Mouse (Mus musculus) liver, embryonic 14.5 days (tissue): ENCODE data around the gene Ttll3. TPM values are rescaled to one million over a fixed set of nuclear protein-coding genes. Genes with fewer than 3 reads are reported as not detected.

Experiments
- ATAC-seq: fragments of 200-750 bp; cut with Nextera tagmentation; 2 replicates; pipeline ENCODE4 v1.8.0; 2017; ENCODE audit warnings: moderate number of reproducible peaks, mild to moderate bottlenecking, moderate library complexity; ENCODE audit not compliant: insufficient read depth
- DNase-seq, 3 experiments: peaks; one replicate each; pipeline ENCODE4 v3.0.0-alpha.2; 2012 to 2013; ENCODE audit warnings: low read depth in 3 of 3, low spot score in 3 of 3
- H3K27ac ChIP-seq: fragments of 300-500 bp; sonication (generic); 2 replicates; pipeline ENCODE4 v1.5.1; 2014; ENCODE audit warnings: moderate library complexity, mild to moderate bottlenecking, control low read depth, inconsistent platforms
- H3K27me3 ChIP-seq: fragments of 300-500 bp; sonication (generic); 2 replicates; pipeline ENCODE4 v1.6.1; 2014; ENCODE audit warnings: mild to moderate bottlenecking, low read length, moderate library complexity; ENCODE audit not compliant: control insufficient read depth, insufficient read depth
- H3K36me3 ChIP-seq: fragments of 300-500 bp; sonication (generic); replicated peaks from 2 replicates; pipeline ENCODE4 v1.6.1; 2014; ENCODE audit warnings: low read depth; ENCODE audit not compliant: control insufficient read depth, insufficient read depth
- H3K4me1 ChIP-seq, 2 experiments: fragments of 200-500 bp in 1 of 2; fragments of 300-500 bp in 1 of 2; sonication (generic) in 1 of 2; replicated peaks; 2 replicates each; pipeline ENCODE4 v1.6.1; 2012 to 2014; ENCODE audit warnings: antibody characterized with exemption in 1 of 2, inconsistent platforms in 1 of 2, low read length in 1 of 2; ENCODE audit not compliant: control insufficient read depth in 2 of 2, insufficient read depth in 2 of 2
- H3K4me2 ChIP-seq: fragments of 300-500 bp; sonication (generic); 2 replicates; pipeline ENCODE4 v1.6.1; 2014; ENCODE audit warnings: low read depth, mild to moderate bottlenecking, control low read depth, moderate library complexity
- H3K4me3 ChIP-seq, 2 experiments: fragments of 200-500 bp in 1 of 2; fragments of 300-500 bp in 1 of 2; sonication (generic) in 1 of 2; 2 replicates each; pipeline ENCODE4 v1.5.1; 2012 to 2014; ENCODE audit warnings: low read depth in 2 of 2, low read length in 2 of 2, mild to moderate bottlenecking in 2 of 2, control low read depth in 1 of 2, inconsistent platforms in 1 of 2, moderate library complexity in 1 of 2; ENCODE audit not compliant: insufficient read depth in 1 of 2
- H3K9ac ChIP-seq: fragments of 300-500 bp; sonication (generic); replicated peaks from 2 replicates; pipeline ENCODE4 v1.6.1; 2014; ENCODE audit warnings: mild to moderate bottlenecking, control low read depth, moderate library complexity
- H3K9me3 ChIP-seq: fragments of 300-500 bp; sonication (generic); 2 replicates; pipeline ENCODE4 v1.6.1; 2016; ENCODE audit warnings: low read length, mixed read lengths; ENCODE audit not compliant: control insufficient read depth
- CTCF ChIP-seq: IDR thresholded peaks from 2 replicates; pipeline ENCODE4 v1.5.1; 2016; ENCODE audit warnings: antibody characterized with exemption, low read depth, control low read depth
- EP300 ChIP-seq: IDR thresholded peaks from 2 replicates; pipeline ENCODE4 v1.6.1; 2016; ENCODE audit warnings: antibody characterized with exemption, low read depth
- WGBS: fragments of 180-500 bp; shearing (Covaris S2); extraction: QIAGEN DNeasy Blood & Tissue Kit; methylation state at CpG from one replicate; pipeline ENCODE4 v1.1.7; 2014; ENCODE audit not compliant: insufficient replicate concordance; 5-methylcytosine and 5-hydroxymethylcytosine counted together
- polyA plus RNA-seq, 2 experiments: library from polyadenylated mRNA; depleted of rRNA in 1 of 2; stranded (reverse) in 1 of 2; unstranded in 1 of 2; fragments of >200 nt; fragmentation: Nextera tagmentation in 1 of 2; extraction: Ambion mirVana in 1 of 2; gene quantifications; 2 replicates each; pipeline versions ENCODE4 v1.2.1 to v1.2.3; 2012 to 2014

Ttll3 gene
- polyA plus RNA-seq, 2 experiments = 0.41 to 1.6 TPM

DNA sequence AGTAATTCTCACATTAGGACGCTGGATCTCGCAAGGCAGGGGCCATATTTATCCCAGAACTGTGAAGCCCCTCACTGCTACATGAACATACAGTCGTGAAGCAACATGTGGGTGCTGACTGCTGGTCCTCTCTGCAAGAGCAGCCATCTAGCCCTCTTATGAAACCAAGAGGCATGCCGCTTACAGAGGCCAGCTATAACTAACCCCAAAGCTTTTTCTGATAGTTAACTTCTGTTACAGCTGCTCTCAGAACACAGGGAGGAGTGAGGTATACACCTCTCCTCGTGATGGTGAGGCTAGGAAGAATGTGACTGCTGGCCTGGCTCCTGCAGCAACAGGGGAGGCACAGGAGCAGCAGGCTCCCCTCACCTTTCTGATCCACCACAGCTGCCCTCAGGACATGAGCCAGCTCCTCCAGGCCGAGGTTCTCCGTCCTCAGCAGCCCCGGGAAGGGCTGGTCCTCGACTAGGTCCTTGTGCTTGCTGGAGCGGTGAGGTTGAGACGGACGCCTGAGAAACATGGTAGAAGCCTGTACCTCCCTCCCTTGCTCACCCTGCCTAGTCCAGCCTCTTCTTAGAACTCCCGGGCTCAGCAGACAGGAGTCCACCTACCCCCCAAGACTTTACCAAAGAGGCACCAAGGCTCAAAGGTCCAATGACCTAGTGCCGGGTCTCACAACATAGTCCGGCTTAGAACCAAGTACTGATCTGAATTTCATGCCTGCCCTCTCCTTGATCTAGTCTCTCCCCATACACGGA, 29.6 kb downstream of the Ttll3 start:
- Histone ChIP-seq H3K27ac (no peak overlapping the region), H3K4me3 (peak overlapping the region; percentile 65 to 82)
- 11% methylated on average over 16 of the region's 16 CpGs for WGBS

GRCm38 (mm10) chr6:113419199-113419587, 30.1 kb downstream of the Ttll3 start, which contains the start of gene Rpusd3:
Gene Rpusd3, minus strand, starts transcription at chr6:113419340.
- ATAC-seq = peak; percentile 98
- TF ChIP-seq CTCF = no peak
- TF ChIP-seq EP300 = no peak
- peak within 1 kb of the TSS; percentile 65 to 82 for H3K4me3 ChIP-seq
- H3K9me3 ChIP-seq = no peaks in the 10 kb centered on the region
- WGBS = under 1% methylated on average over 25 of the region's 25 CpGs
- peaks cover 4 to 11% of the 10 kb centered on the region in 2 experiments; a peak in 3 of 4 replicates for H3K4me1 ChIP-seq
- no peaks in the 10 kb centered on the region for H3K36me3 ChIP-seq
- H3K4me2 ChIP-seq = peak within 1 kb of the TSS; percentile 93
- no peaks in the 10 kb centered on the region for H3K27me3 ChIP-seq
- DNase-seq = peak; percentile 96 to 98 (median 98)
- peak within 1 kb of the TSS; percentile 72 for H3K9ac ChIP-seq
- no peak within 1 kb of the TSS for H3K27ac ChIP-seq

More for the DNA sequence above, 29.6 kb downstream of the Ttll3 start:
- Histone ChIP-seq H3K27me3 (no peaks in the 10 kb centered on the region), H3K4me2 (peak overlapping the region; percentile 93), H3K36me3 (no peaks in the 10 kb centered on the region), H3K9ac (peak overlapping the region; percentile 72), H3K9me3 (no peaks in the 10 kb centered on the region), H3K4me1 (peaks cover 4 to 11% of the 10 kb centered on the region in 2 experiments; a peak in 3 of 4 replicates)
- TF ChIP-seq EP300 = no peak
- no peak for TF ChIP-seq CTCF
- DNase-seq (peak in 1 of 3 experiments; percentile 16), ATAC-seq (peak; percentile 69)

GRCm38 (mm10) chr6:113423000-113423399, 33.9 kb downstream of the Ttll3 start:
- no peak for ATAC-seq
- TF ChIP-seq CTCF (no peak), EP300 (no peak)
- 23% methylated on average over 4 of the region's 4 CpGs for WGBS

GRCm38 (mm10) chr6:113424187-113424586, 35.1 kb downstream of the Ttll3 start:
- Histone ChIP-seq H3K27ac (no peak overlapping the region), H3K4me1 (peaks cover 4% of the 10 kb centered on the region in 2 experiments; a peak in 2 of 4 replicates), H3K9ac (no peak overlapping the region), H3K4me3 (no peak overlapping the region), H3K4me2 (no peak overlapping the region), H3K9me3 (no peaks in the 10 kb centered on the region), H3K36me3 (no peaks in the 10 kb centered on the region), H3K27me3 (no peaks in the 10 kb centered on the region)
- TF ChIP-seq EP300 (no peak), CTCF (no peak)
- ATAC-seq (no peak), DNase-seq (no peak)
- WGBS = 67% methylated on average over 7 of the region's 7 CpGs

More at GRCm38 (mm10) chr6:113423000-113423399, 33.9 kb downstream of the Ttll3 start:
- H3K27ac ChIP-seq = no peak overlapping the region
- H3K4me2 ChIP-seq = no peak overlapping the region
- H3K36me3 ChIP-seq = no peaks in the 10 kb centered on the region
- H3K27me3 ChIP-seq = no peaks in the 10 kb centered on the region
- no peaks in the 10 kb centered on the region for H3K9me3 ChIP-seq
- peaks cover 4 to 9% of the 10 kb centered on the region in 2 experiments; a peak in 3 of 4 replicates for H3K4me1 ChIP-seq
- no peak for DNase-seq
- H3K9ac ChIP-seq = no peak overlapping the region
- H3K4me3 ChIP-seq = no peak overlapping the region

DNA sequence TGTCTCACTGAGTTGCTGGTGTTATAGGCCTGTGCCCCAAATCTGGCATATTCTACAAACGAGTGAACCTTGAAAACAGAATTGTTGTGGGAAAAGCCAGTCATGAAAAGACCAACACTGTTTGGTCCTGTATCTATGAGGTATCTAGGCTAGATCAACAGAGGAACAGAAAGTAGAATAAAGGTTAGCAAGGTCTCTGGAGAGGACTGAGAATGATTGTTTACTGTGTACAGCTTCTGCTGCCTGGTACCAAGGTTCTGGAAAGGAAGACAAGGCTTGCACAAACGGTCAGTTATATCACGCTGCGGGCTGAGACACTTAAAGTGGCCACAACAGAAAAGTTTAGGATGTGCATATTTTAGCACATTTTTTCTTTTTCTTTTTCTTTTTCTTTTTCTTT, 37.6 kb downstream of the Ttll3 start:
- no peak overlapping the region for H3K4me3 ChIP-seq
- TF ChIP-seq EP300 = no peak
- no peak for TF ChIP-seq CTCF
- H3K9me3 ChIP-seq = no peaks in the 10 kb centered on the region
- ATAC-seq (no peak), DNase-seq (no peak)
- no peak overlapping the region for H3K9ac ChIP-seq
- WGBS = 79% methylated on average over 4 of the region's 4 CpGs
- no peaks in the 10 kb centered on the region for H3K4me1 ChIP-seq
- H3K27me3 ChIP-seq = no peaks in the 10 kb centered on the region
- no peaks in the 10 kb centered on the region for H3K36me3 ChIP-seq
- H3K27ac ChIP-seq = no peak overlapping the region
- no peak overlapping the region for H3K4me2 ChIP-seq
